Mouse (Mus musculus): ENCODE data around the gene C77080. TPM values are rescaled to one million over a fixed set of nuclear protein-coding genes. Genes with fewer than 3 reads are reported as not detected.
A peak's percentile ranks its signal among the peaks of the same experiment; 100 is the strongest.
"Not testable (repeated sequence)": the region's sequence is repeated elsewhere in the genome, so short reads cannot be mapped to it uniquely, and the experiment has no call there.

The C77080 gene
- polyA plus RNA-seq, 1 experiment from 2014 or later, result 4.4 TPM

DNA sequence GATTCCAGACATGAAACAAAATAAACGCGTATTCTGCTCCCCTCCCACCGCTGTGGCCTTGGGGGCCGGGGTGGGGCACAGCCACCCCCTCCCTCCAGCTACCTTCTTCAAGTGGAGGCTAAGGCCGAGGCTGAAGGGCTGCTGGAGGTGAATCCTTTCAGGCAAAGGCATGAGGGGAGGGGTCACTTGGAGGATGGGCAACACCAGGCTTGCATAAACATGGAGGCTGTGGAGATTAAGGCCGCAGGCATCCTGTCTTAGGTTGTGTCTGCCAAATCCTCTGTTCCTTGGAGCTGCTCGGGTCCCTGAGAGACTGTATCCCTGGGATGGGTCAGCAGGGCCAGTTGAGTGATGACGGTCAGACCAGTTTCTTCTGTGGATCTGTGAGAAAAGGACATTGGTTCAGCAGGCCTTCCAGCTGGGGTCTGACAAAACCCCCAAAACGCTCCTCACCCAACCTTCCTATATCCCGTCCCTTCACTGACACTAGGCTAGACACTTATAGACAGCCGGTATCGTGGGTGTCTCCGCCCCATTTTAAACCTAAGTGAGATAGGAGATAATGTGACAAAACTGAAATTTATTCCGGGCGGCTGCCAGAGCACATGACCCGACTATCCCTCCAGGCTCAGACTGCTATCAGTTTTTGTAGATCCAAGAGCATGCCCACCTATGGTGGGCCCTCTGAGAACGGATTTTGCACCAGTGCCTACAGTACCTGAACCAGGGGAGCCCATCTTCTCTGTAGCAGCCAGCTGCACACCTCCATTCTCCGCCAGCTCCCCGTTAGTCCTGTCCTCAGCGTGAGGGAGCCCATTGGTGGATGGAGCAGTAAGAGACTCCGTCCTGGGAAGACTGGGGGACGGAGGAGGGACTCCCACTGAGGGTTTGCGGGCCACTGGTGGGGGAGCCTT is 39.9 kb downstream of the C77080 start:
- Histone ChIP-seq H3K36me3 (replicated peaks) (peaks cover 61% of the 10 kb centered on the region), H3K4me3 (replicated peaks) (no peak overlapping the region), H3K9ac (no peak overlapping the region), H3K4me2 (no peak overlapping the region), H3K27me3 (peaks cover 35% of the 10 kb centered on the region), H3K9me3 (no peaks in the 10 kb centered on the region), H3K4me1 (peaks cover 24% of the 10 kb centered on the region), H3K27ac (no peak overlapping the region)
- ATAC-seq (ENCODE audit: low FRiP score), result no peak
- WGBS, result 84% methylated on average over 23 of the region's 23 CpGs

- peaks cover 68% of the 10 kb centered on the region for H3K36me3 ChIP-seq (replicated peaks)
Observed at GRCm38 (mm10) chr4:129220376-129221089, 40.7 kb downstream of the C77080 start.

GRCm38 (mm10) chr4:129219198-129219597 is 42.0 kb downstream of the C77080 start:
- Histone ChIP-seq H3K9me3 (no peaks in the 10 kb centered on the region), H3K4me1 (peaks cover 15% of the 10 kb centered on the region), H3K4me2 (no peak overlapping the region), H3K36me3 (replicated peaks) (peaks cover 81% of the 10 kb centered on the region), H3K9ac (no peak overlapping the region), H3K27ac (no peak overlapping the region), H3K4me3 (replicated peaks) (no peak overlapping the region), H3K27me3 (peaks cover 15% of the 10 kb centered on the region)
- 87% methylated on average over 10 of the region's 10 CpGs for WGBS
- ATAC-seq (ENCODE audit: low FRiP score), result no peak

More at GRCm38 (mm10) chr4:129220376-129221089, 40.7 kb downstream of the C77080 start:
- H3K9me3 ChIP-seq, result no peaks in the 10 kb centered on the region
- H3K27ac ChIP-seq, result no peak overlapping the region
- peaks cover 16% of the 10 kb centered on the region for H3K4me1 ChIP-seq
- 88% methylated on average over 7 of the region's 7 CpGs for WGBS
- peaks cover 27% of the 10 kb centered on the region for H3K27me3 ChIP-seq
- 0 out of 2 replicates have a peak overlapping the region, but pooled peaks have one; percentile 12 for H3K9ac ChIP-seq
- H3K4me3 ChIP-seq (replicated peaks), result no peak overlapping the region
- no peak for ATAC-seq (ENCODE audit: low FRiP score)
- H3K4me2 ChIP-seq, result no peak overlapping the region

DNA sequence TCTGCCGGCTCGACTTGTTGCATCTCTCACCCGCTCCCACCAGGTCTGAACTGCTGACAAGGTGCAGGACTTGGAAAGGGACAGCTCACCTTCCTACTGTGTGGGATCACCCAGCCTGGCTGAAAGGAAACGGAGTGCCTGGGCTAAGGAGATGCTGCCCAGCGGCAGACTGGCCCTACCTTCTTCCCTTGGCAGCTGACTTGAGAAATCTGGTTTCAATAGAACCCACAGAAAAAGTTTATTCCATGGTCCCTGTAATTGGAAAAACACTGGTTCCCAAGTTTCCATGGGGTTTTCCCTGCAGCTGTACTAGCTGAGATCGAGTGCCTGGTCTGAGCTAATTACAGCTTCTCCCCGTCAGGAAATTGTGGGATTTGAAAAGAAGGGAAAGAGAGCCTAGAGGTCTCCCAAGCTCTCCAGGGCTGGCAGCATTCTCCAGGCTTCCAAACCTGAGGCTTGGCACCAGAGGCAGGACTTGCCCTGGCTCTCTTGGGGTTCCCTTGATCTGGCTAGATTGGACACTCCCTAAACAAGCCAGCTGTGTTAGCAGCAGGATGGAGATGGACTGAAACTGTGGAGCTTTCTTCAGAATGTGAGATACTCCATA is 42.5 kb downstream of the C77080 start:
- Histone ChIP-seq H3K27ac (no peak overlapping the region), H3K9me3 (no peaks in the 10 kb centered on the region), H3K9ac (no peak overlapping the region), H3K4me2 (no peak overlapping the region), H3K36me3 (replicated peaks) (peaks cover 84% of the 10 kb centered on the region), H3K4me1 (peaks cover 10% of the 10 kb centered on the region), H3K4me3 (replicated peaks) (no peak overlapping the region), H3K27me3 (peaks cover 10% of the 10 kb centered on the region)
- ATAC-seq (ENCODE audit: low FRiP score), result no peak
- WGBS, result 83% methylated on average over 7 of the region's 7 CpGs

- not testable (repeated sequence) for H3K4me1 ChIP-seq; H3K27ac ChIP-seq; H3K27me3 ChIP-seq; ATAC-seq (ENCODE audit: low FRiP score); H3K9ac ChIP-seq; H3K9me3 ChIP-seq; H3K4me3 ChIP-seq (replicated peaks); H3K4me2 ChIP-seq
- peaks cover 93% of the 10 kb centered on the region for H3K36me3 ChIP-seq (replicated peaks)
- 73% methylated on average over 3 of the region's 3 CpGs for WGBS
Observed at GRCm38 (mm10) chr4:129212486-129212885, 48.7 kb downstream of the C77080 start.

DNA sequence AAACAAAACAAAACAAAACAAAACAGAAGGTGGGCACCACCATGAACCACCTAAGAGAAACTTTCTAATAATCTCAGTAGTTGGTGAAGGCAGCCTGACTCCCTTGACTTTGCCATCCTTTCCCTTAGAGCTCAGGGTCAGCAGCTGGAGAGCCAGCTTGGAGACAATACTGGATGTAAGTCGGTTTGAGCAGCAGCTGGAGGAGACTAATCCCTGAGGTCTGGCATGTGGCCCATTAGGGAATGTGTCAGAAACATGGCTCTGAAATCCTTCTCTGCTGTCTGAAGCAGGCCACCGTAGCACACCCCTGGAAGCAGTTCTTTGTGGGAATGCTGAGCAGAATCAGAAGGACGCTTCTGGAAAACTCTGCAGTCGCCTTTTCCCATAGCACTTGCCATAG is 49.7 kb downstream of the C77080 start:
- 87% methylated on average over 4 of the region's 4 CpGs for WGBS
- Histone ChIP-seq H3K9ac (no peak overlapping the region), H3K27ac (no peak overlapping the region), H3K9me3 (no peaks in the 10 kb centered on the region), H3K4me3 (replicated peaks) (no peak overlapping the region), H3K4me2 (no peak overlapping the region), H3K36me3 (replicated peaks) (peaks cover 93% of the 10 kb centered on the region), H3K27me3 (no peaks in the 10 kb centered on the region), H3K4me1 (no peaks in the 10 kb centered on the region)
- ATAC-seq (ENCODE audit: low FRiP score), result no peak

GRCm38 (mm10) chr4:129209504-129209903 is 51.7 kb downstream of the C77080 start:
- H3K27ac ChIP-seq, result no peak overlapping the region
- 71% methylated on average over 7 of the region's 7 CpGs for WGBS
- H3K9ac ChIP-seq, result no peak overlapping the region
- H3K4me1 ChIP-seq, result no peaks in the 10 kb centered on the region
- no peak overlapping the region for H3K4me2 ChIP-seq
- no peak for ATAC-seq (ENCODE audit: low FRiP score)
- H3K36me3 ChIP-seq (replicated peaks), result peaks cover 93% of the 10 kb centered on the region
- H3K9me3 ChIP-seq, result no peaks in the 10 kb centered on the region
- no peak overlapping the region for H3K4me3 ChIP-seq (replicated peaks)
- H3K27me3 ChIP-seq, result no peaks in the 10 kb centered on the region

- no peak overlapping the region for H3K4me3 ChIP-seq (replicated peaks)
- H3K4me2 ChIP-seq, result no peak overlapping the region
- no peaks in the 10 kb centered on the region for H3K4me1 ChIP-seq
- H3K9me3 ChIP-seq, result no peaks in the 10 kb centered on the region
- no peaks in the 10 kb centered on the region for H3K27me3 ChIP-seq
- no peak overlapping the region for H3K27ac ChIP-seq
- no peak overlapping the region for H3K9ac ChIP-seq
- WGBS, result 96% methylated on average over 8 of the region's 8 CpGs
- no peak for ATAC-seq (ENCODE audit: low FRiP score)
- peaks cover 91% of the 10 kb centered on the region for H3K36me3 ChIP-seq (replicated peaks)
Observed at GRCm38 (mm10) chr4:129206792-129207191, 54.4 kb downstream of the C77080 start.

- no peak overlapping the region for H3K27ac ChIP-seq
Observed at GRCm38 (mm10) chr4:129204655-129205054, 56.5 kb downstream of the C77080 start.

DNA sequence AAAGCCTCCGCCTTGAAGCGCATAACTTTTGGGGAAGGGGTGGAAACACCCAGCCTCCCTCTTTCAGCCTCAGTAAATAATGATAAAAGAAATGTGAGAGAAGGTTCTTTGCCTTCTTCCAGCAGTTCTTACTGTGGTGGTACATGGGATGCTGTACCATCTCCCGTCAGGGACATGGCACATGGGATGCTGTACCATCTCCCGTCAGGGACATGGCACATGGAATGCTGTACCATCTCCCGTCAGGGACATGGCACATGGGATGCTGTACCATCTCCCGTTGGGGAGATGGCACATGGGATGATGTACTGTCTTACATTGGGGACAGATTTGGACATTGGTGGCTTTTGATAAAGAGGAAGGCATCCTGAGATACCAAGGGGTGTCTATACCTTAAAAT is 63.7 kb downstream of the C77080 start:
- Histone ChIP-seq H3K9me3 (no peaks in the 10 kb centered on the region), H3K27ac (no peak overlapping the region), H3K9ac (no peak overlapping the region), H3K36me3 (replicated peaks) (peaks cover 64% of the 10 kb centered on the region), H3K4me1 (no peaks in the 10 kb centered on the region), H3K4me2 (no peak overlapping the region), H3K27me3 (no peaks in the 10 kb centered on the region), H3K4me3 (replicated peaks) (no peak overlapping the region)
- no peak for ATAC-seq (ENCODE audit: low FRiP score)
- WGBS, result 96% methylated on average over 6 of the region's 6 CpGs

More at GRCm38 (mm10) chr4:129204655-129205054, 56.5 kb downstream of the C77080 start:
- H3K9ac ChIP-seq, result no peak overlapping the region
- H3K4me2 ChIP-seq, result no peak overlapping the region
- no peak overlapping the region for H3K4me3 ChIP-seq (replicated peaks)
- no peak for ATAC-seq (ENCODE audit: low FRiP score)
- no peaks in the 10 kb centered on the region for H3K9me3 ChIP-seq
- no peaks in the 10 kb centered on the region for H3K4me1 ChIP-seq
- WGBS, result 96% methylated on average over 10 of the region's 10 CpGs
- no peaks in the 10 kb centered on the region for H3K27me3 ChIP-seq
- peaks cover 91% of the 10 kb centered on the region for H3K36me3 ChIP-seq (replicated peaks)

- Histone ChIP-seq H3K36me3 (replicated peaks) (peaks cover 37% of the 10 kb centered on the region), H3K27ac (no peak overlapping the region), H3K4me3 (replicated peaks) (no peak overlapping the region), H3K4me2 (no peak overlapping the region), H3K4me1 (peaks cover 16% of the 10 kb centered on the region), H3K9me3 (no peaks in the 10 kb centered on the region), H3K27me3 (no peaks in the 10 kb centered on the region), H3K9ac (no peak overlapping the region)
- ATAC-seq (ENCODE audit: low FRiP score), result no peak
- 94% methylated on average over 1 of the region's 1 CpGs for WGBS
Observed at GRCm38 (mm10) chr4:129194280-129194679, 66.9 kb downstream of the C77080 start.

GRCm38 (mm10) chr4:129191691-129192090 is 69.5 kb downstream of the C77080 start:
- H3K9me3 ChIP-seq, result no peaks in the 10 kb centered on the region
- H3K4me3 ChIP-seq (replicated peaks), result no peak overlapping the region
- no peaks in the 10 kb centered on the region for H3K27me3 ChIP-seq
- no peak overlapping the region for H3K27ac ChIP-seq
- no peak for ATAC-seq (ENCODE audit: low FRiP score)
- peaks cover 25% of the 10 kb centered on the region for H3K4me1 ChIP-seq
- peak overlapping the region; percentile 6; the same call in 1 of the 2 replicates for H3K4me2 ChIP-seq
- H3K9ac ChIP-seq, result no peak overlapping the region
- 78% methylated on average over 5 of the region's 5 CpGs for WGBS
- peaks cover 19% of the 10 kb centered on the region for H3K36me3 ChIP-seq (replicated peaks)

All from forebrain, embryonic 12.5 days (tissue).